Mouse (Mus musculus): ENCODE measurements around the gene Hyou1. TPM values are rescaled to one million over a fixed set of nuclear protein-coding genes. Genes with fewer than 3 reads are reported as not detected.

The Hyou1 gene
- polyA plus RNA-seq, 1 experiment from 2014 or later: 35.8 TPM

DNA sequence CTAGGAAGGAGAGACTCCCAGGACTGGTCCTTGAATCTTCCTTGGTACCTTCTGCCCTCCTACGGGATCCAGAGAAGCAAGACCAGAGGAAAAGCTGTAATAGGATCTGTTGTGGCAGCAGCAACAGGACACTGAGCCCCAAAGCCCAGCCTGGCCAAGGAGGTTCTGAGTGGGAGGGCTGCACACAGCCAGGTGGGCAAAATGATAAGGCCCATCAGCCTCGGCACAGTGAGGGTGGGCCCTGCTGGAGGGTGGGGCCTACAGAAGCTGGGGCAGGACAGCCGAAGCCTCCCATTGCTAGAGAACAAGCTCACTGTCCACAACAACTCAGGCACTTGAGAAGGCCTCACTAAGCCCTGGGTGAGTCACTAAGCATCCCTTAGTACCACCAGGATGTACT lies 37.1 kb upstream of the Hyou1 start:
- peaks cover 31% of the 10 kb centered on the region for H3K4me1 ChIP-seq (replicated peaks)
- peaks cover 69% of the 10 kb centered on the region for H3K36me3 ChIP-seq
- DNase-seq (ENCODE audit: low spot score): no peak

DNA sequence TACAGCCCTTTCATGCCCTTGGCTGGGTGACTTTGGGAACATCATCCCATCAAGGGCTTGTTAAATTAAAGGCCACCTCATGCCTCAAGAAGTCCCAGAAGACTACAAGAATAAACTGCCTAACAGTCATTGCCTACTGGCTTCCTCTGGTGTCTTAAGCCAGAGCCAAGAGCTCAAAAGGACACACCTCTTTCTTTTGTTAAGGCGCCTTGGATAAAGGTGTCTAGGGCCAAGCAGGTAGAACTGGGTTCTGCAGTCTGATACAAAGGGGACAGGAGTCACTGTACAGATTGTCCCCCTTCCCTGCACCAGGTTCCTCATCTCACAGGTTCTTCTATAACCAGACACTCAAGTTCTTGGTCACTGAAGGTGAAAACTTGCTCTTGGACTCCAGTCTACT lies 36.7 kb upstream of the Hyou1 start:
- WGBS: 87% methylated on average over 1 of the region's 1 CpGs
- H3K4me1 ChIP-seq (replicated peaks): peaks cover 27% of the 10 kb centered on the region
- peaks cover 69% of the 10 kb centered on the region for H3K36me3 ChIP-seq
- no peaks in the 10 kb centered on the region for H3K9me3 ChIP-seq
- H3K27ac ChIP-seq: peak overlapping the region; percentile 98
- DNase-seq (ENCODE audit: low spot score): no peak
- H3K4me3 ChIP-seq: peak overlapping the region; percentile 78
- H3K27me3 ChIP-seq (ENCODE audit: insufficient read depth, poor library complexity, severe bottlenecking): no peaks in the 10 kb centered on the region

More for the DNA sequence above, 37.1 kb upstream of the Hyou1 start:
- Histone ChIP-seq H3K27me3 (ENCODE audit: insufficient read depth, poor library complexity, severe bottlenecking) (no peaks in the 10 kb centered on the region), H3K9me3 (no peaks in the 10 kb centered on the region), H3K27ac (peak overlapping the region; percentile 50), H3K4me3 (peak overlapping the region; percentile 78)
- WGBS: 81% methylated on average over 3 of the region's 3 CpGs

DNA sequence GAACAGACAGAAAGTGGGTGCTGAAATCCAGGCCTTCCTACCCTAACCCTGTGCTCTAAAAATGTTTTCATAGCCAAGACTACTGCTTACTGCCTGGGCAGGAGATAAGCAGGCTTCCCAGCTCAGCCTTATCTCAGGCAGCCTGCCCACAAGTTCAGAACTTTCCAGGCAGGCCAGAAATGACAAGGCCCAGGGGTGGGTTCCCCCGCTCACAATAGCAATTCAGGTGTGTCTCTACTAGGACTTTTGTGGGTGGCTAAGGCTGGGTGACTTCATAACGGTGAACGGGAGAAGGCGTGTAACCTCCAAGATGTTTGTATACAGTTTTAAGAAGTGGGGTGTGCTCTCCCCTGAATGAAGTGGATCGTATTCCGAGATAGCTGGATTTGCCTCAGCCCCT lies 36.0 kb upstream of the Hyou1 start:
- Histone ChIP-seq H3K27ac (peak overlapping the region; percentile 98), H3K4me1 (replicated peaks) (peaks cover 24% of the 10 kb centered on the region), H3K4me3 (peak overlapping the region; percentile 78), H3K36me3 (peaks cover 69% of the 10 kb centered on the region), H3K27me3 (ENCODE audit: insufficient read depth, poor library complexity, severe bottlenecking) (no peaks in the 10 kb centered on the region), H3K9me3 (no peaks in the 10 kb centered on the region)
- WGBS: 19% methylated on average over 6 of the region's 6 CpGs
- DNase-seq (ENCODE audit: low spot score): no peak

DNA sequence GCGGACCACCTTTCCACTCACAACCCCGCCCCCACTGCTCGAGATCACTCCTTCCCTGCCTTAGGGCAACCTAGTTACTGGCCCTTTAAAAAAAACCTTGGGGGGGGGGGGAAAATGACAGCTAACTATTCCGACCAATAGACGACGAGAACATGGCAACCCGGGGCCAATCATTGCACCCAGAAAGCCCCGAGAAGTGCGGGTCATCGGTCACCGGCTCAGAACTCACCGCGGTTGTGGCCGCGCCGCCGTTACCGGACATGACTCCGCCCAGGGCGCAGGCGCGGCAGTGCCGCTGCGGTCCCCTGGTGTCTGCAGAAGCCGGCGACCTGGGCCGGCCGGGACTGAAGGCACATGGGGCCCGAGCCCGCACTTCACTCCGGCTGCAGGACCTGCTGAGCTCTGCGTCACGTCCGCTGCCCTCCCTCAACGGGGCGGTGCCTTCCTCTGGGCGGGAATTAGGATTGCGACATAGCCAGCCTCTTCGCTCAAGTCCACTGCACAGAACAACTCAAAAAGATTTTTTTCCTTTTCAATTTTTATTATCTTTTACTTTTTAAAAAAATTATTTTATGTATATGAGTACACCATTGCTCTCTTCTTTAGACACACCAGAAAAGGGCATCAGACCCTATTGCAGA lies 35.4 kb upstream of the Hyou1 start, which contains the start of gene Hmbs:
Hmbs (minus strand) TSS at position 448 of the 641 bp plus-strand sequence.
- Histone ChIP-seq H3K4me3 (peak within 1 kb of the TSS; percentile 78), H3K4me1 (replicated peaks) (peaks cover 24% of the 10 kb centered on the region), H3K27ac (peak within 1 kb of the TSS; percentile 98), H3K9me3 (no peaks in the 10 kb centered on the region), H3K27me3 (ENCODE audit: insufficient read depth, poor library complexity, severe bottlenecking) (no peaks in the 10 kb centered on the region), H3K36me3 (peaks cover 69% of the 10 kb centered on the region)
- WGBS: under 1% methylated on average over 39 of the region's 39 CpGs
- peak; percentile 94 for DNase-seq (ENCODE audit: low spot score)

DNA sequence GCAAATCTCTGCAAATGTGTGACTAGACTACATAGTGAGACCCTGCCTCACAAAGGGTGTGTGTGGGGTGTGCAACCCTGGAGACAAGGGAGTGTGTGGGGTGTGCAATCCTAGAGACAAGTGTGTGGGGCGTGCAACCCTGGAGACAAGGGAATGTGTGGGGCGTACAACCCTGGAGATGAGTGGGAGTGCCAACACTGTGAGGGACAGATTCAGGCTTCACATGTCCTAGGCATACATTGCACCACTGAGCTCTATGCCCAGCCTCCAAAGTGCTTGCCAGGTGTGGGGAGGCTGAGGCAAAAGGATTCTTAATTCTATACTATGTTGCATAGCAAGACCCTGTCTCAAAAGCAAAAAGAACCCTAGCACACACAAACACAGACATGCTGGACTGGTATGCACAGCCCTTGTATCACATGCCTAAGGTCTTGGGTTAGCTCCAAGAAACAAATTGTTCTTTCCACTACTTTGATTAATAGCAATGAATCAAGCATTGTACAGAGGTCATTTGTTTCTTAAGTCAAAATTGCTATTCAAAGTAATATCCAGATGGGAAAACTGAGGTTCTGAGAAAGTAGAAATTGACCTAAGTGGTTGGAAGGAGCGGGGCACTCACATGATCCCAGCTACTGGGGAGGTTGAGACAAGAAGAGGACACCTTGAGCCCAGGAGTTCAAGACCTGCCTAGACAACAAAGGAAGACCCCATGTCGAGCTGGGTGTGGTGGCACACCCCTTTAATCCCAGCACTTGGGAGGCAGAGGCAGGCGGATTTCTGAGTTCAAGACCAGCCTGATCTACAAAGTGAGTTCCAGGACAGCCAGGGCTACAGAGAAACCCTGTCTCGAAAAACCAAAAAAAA lies 33.5 kb upstream of the Hyou1 start:
- no peaks in the 10 kb centered on the region for H3K27me3 ChIP-seq (ENCODE audit: insufficient read depth, poor library complexity, severe bottlenecking)
- H3K4me3 ChIP-seq: no peak overlapping the region
- DNase-seq (ENCODE audit: low spot score): no peak
- no peak overlapping the region for H3K27ac ChIP-seq
- peaks cover 24% of the 10 kb centered on the region for H3K4me1 ChIP-seq (replicated peaks)
- 86% methylated on average over 6 of the region's 6 CpGs for WGBS
- peaks cover 70% of the 10 kb centered on the region for H3K36me3 ChIP-seq
- no peaks in the 10 kb centered on the region for H3K9me3 ChIP-seq

DNA sequence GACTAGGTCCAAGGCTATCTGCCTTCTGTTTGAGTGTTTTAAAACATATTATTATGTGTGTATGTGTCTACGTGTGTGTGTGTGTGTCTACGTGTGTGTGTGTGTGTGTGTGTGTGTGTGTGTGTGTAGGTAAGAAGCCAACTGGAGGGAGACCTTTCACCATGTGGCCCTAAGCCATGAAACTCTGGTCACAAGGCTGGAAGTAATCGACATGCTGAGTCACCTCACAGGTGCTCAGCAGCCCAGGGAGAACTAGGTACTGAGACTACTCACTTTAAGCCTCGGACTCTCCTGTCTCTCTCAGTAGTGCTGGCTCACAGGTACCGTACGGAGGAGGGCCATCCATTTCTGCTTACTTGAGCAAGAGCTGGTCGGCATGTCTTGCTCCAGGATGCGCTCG lies 32.1 kb upstream of the Hyou1 start:
- peaks cover 20% of the 10 kb centered on the region for H3K4me1 ChIP-seq (replicated peaks)
- no peaks in the 10 kb centered on the region for H3K9me3 ChIP-seq
- peaks cover 70% of the 10 kb centered on the region for H3K36me3 ChIP-seq
- no peak overlapping the region for H3K4me3 ChIP-seq
- no peaks in the 10 kb centered on the region for H3K27me3 ChIP-seq (ENCODE audit: insufficient read depth, poor library complexity, severe bottlenecking)
- DNase-seq (ENCODE audit: low spot score): no peak
- H3K27ac ChIP-seq: no peak overlapping the region
- 92% methylated on average over 9 of the region's 9 CpGs for WGBS

DNA sequence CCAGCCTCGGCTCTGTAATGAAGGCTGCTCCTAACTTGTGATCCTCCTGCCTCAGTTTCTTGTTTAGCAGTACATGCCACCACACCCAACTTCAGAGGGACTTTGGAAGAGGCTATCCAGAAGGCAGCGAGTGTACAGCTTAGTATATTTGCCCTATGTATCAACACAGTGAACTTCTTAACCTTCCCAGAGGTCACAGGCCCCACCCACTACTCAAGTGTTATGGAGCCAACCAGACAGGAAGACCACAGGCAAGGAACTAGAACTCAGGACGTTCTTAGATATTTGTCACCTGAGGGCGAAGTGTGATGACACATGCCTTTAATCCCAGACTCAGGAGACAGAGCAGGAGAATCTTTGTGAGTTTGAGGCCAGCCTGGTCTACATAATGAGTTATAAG lies 31.7 kb upstream of the Hyou1 start:
- WGBS: 93% methylated on average over 4 of the region's 4 CpGs
- H3K36me3 ChIP-seq: peaks cover 72% of the 10 kb centered on the region

DNA sequence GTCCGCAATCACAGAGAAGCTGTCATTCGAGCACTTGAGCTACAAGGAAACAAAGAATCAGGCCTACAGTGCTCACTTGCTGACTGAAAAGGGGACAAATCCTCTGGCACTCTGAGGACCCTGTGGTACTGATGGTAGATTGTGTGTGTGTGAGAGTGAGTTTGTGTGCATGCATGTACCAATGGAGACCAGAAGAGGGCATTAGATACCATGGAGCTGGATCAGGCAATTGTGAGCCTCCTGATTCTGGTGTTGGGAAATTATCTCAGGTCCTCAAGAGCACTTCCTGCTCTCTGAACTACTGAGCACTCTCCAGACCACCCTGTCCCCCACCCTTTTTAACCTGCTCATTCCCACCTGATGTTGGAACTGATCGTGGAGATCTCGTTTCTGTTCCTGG lies 30.7 kb upstream of the Hyou1 start:
- Histone ChIP-seq H3K4me1 (replicated peaks) (peaks cover 6% of the 10 kb centered on the region), H3K36me3 (peaks cover 82% of the 10 kb centered on the region), H3K4me3 (no peak overlapping the region), H3K27me3 (ENCODE audit: insufficient read depth, poor library complexity, severe bottlenecking) (no peaks in the 10 kb centered on the region), H3K9me3 (no peaks in the 10 kb centered on the region), H3K27ac (no peak overlapping the region)
- 94% methylated on average over 4 of the region's 4 CpGs for WGBS
- DNase-seq (ENCODE audit: low spot score): no peak

More for the DNA sequence above, 31.7 kb upstream of the Hyou1 start:
- Histone ChIP-seq H3K4me1 (replicated peaks) (peaks cover 15% of the 10 kb centered on the region), H3K4me3 (no peak overlapping the region), H3K27me3 (ENCODE audit: insufficient read depth, poor library complexity, severe bottlenecking) (no peaks in the 10 kb centered on the region), H3K9me3 (no peaks in the 10 kb centered on the region), H3K27ac (no peak overlapping the region)
- no peak for DNase-seq (ENCODE audit: low spot score)

DNA sequence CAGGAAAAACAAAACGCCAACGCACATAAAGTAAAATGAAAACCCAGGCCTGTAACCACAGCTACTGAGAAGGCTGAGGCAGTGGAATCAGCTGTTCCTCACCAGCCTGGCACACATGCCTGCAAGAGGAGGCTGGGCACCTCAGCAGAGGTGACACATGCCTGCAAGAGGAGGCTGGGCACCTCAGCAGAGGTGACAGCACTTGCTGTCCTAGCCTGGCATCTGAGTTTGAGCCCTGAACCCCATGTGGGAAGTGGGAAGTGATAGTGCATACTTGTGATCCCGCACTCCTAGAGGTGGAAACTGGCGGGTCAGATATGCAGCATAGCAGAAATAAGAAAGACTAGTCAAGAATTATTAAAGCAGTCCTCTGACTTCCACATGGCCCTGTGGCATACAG lies 27.9 kb upstream of the Hyou1 start:
- DNase-seq (ENCODE audit: low spot score): no peak
- H3K27ac ChIP-seq: no peak overlapping the region
- no peaks in the 10 kb centered on the region for H3K9me3 ChIP-seq
- H3K4me3 ChIP-seq: no peak overlapping the region
- H3K36me3 ChIP-seq: peaks cover 100% of the 10 kb centered on the region
- H3K4me1 ChIP-seq (replicated peaks): no peaks in the 10 kb centered on the region
- WGBS: 91% methylated on average over 4 of the region's 4 CpGs
- no peaks in the 10 kb centered on the region for H3K27me3 ChIP-seq (ENCODE audit: insufficient read depth, poor library complexity, severe bottlenecking)

DNA sequence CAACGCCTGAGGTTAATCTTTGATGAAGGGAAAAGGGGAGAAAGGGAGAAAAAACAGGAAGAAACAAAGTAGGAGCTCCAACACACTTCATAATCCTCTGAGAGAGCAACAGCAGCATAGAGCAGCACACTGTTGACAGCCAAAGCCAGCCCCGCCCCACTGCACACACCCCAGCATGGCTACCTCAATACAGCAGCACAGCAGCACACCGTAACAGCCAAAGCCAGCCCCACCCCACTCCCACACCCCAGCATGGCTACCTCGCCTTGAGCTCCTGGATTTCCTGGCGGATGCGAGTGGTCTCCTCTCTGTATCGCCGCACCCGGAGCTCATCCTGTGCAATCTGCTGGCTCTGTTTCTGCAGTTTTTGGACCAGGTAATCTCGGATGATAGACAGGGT lies 27.0 kb upstream of the Hyou1 start:
- Histone ChIP-seq H3K9me3 (no peaks in the 10 kb centered on the region), H3K4me3 (no peak overlapping the region), H3K4me1 (replicated peaks) (no peaks in the 10 kb centered on the region), H3K27ac (no peak overlapping the region), H3K27me3 (ENCODE audit: insufficient read depth, poor library complexity, severe bottlenecking) (no peaks in the 10 kb centered on the region), H3K36me3 (peaks cover 100% of the 10 kb centered on the region)
- DNase-seq (ENCODE audit: low spot score): no peak
- 94% methylated on average over 10 of the region's 10 CpGs for WGBS

DNA sequence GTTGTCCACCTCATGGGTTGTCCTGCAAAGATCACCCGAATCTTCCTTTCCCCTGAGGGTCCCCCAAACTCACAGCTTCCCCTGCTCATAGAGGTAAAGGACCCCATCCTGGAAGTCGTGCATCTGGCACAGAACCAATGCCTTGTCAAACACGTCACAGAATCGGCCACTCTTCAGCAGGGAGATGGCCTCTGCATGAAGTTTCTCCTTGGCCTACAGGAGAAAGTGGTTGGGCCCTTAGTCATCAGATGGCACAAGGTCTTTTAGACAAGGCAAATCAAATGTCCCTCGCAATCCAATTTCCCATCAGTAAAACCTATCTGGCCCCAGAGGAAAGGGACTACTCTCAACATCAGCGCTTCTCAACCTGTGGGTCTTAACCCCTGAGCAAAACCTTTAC lies 26.1 kb upstream of the Hyou1 start:
- DNase-seq (ENCODE audit: low spot score): no peak
- H3K27me3 ChIP-seq (ENCODE audit: insufficient read depth, poor library complexity, severe bottlenecking): no peaks in the 10 kb centered on the region
- H3K4me1 ChIP-seq (replicated peaks): no peaks in the 10 kb centered on the region
- H3K4me3 ChIP-seq: no peak overlapping the region
- 95% methylated on average over 6 of the region's 6 CpGs for WGBS
- H3K9me3 ChIP-seq: no peaks in the 10 kb centered on the region
- no peak overlapping the region for H3K27ac ChIP-seq
- peaks cover 100% of the 10 kb centered on the region for H3K36me3 ChIP-seq

DNA sequence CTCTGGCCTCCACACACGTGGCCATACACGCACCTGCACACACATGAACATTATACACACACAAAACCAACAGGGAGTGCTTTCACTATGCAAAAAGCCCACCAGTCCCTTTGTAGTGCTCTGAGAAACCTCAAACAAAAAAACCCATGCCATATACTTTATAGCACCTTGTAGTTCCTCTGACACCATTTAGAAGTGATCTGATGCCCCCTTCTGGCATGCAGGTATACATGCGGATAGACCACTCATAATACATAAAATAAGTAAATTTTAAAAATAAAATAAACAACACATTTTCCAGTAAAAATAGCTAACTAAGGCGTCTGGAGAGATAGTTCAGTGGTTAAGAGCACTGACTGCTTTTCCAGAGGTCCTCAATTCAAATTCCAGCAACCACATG lies 22.1 kb upstream of the Hyou1 start:
- Histone ChIP-seq H3K27ac (no peak overlapping the region), H3K4me3 (no peak overlapping the region), H3K4me1 (replicated peaks) (peaks cover 8% of the 10 kb centered on the region), H3K36me3 (peaks cover 76% of the 10 kb centered on the region), H3K27me3 (ENCODE audit: insufficient read depth, poor library complexity, severe bottlenecking) (no peaks in the 10 kb centered on the region), H3K9me3 (no peaks in the 10 kb centered on the region)
- no peak for DNase-seq (ENCODE audit: low spot score)
- whole genome bisulfite sequencing: 80% methylated on average over 4 of the region's 4 CpGs

DNA sequence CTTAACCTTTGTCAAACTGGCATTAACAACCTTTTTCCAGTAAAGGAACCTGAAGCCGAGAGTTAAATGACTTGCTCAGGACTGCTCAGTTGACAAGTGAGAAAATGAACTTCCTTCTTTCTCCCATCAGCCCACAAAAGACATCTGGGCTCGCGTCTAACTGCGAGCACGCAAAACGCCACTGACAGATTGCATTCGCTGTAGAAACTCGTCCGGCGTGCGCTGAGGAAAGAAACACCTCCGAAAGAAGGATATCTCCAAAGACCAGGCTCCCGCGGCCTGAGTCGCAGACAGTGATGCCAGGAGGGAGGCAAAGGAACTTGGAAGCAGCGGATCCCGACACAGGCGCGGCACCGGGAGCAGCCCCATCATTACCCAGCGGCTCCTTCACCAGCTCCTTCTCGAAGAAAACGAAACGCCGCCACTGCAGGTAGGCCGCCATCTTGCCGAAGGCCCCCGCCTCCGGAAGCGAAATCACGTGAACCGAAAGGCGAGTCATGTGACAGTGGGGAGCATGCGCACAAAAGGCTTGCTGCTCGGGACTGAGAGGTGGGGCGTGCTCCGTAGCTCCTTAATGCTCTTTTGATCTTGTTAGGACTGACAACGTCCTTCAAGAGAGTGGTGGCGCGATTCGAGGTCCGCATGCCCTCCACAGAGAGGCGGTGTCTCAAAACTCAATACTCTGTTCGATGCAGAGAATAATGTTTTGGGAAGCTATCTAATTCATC lies 17.9 kb upstream of the Hyou1 start, which contains the start of gene Vps11:
Vps11 (minus strand) TSS at position 481 of the 728 bp plus-strand sequence.
- H3K27me3 ChIP-seq (ENCODE audit: insufficient read depth, poor library complexity, severe bottlenecking): no peaks in the 10 kb centered on the region
- H3K9me3 ChIP-seq: no peaks in the 10 kb centered on the region
- peaks cover 34% of the 10 kb centered on the region for H3K36me3 ChIP-seq
- peak; percentile 97 for DNase-seq (ENCODE audit: low spot score)
- WGBS: under 1% methylated on average over 44 of the region's 44 CpGs
- H3K27ac ChIP-seq: peak within 1 kb of the TSS; percentile 91
- H3K4me1 ChIP-seq (replicated peaks): peaks cover 8% of the 10 kb centered on the region
- H3K4me3 ChIP-seq: peak within 1 kb of the TSS; percentile 90

All from hindbrain, embryonic 10.5 days (tissue).